Mouse (Mus musculus) limb, embryonic 10.5 days (tissue): ENCODE measurements around the gene Col6a6. TPM values are rescaled to one million over a fixed set of nuclear protein-coding genes. Genes with fewer than 3 reads are reported as not detected.

Experiments
- DNase-seq: peaks from one replicate; pipeline ENCODE4 v3.0.0-alpha.2; 2017; ENCODE audit warnings: low spot score
- H3K27ac ChIP-seq: fragments of 300-500 bp; sonication (generic); 2 replicates; pipeline ENCODE4 v1.5.1; 2016; ENCODE audit warnings: mild to moderate bottlenecking
- H3K27me3 ChIP-seq: fragments of 300-500 bp; sonication (generic); 2 replicates; pipeline ENCODE4 v1.6.1; 2016; ENCODE audit warnings: low read depth, mild to moderate bottlenecking; ENCODE audit not compliant: poor library complexity, severe bottlenecking
- H3K36me3 ChIP-seq: fragments of 300-500 bp; sonication (generic); 2 replicates; pipeline ENCODE4 v1.6.1; 2016; ENCODE audit warnings: mild to moderate bottlenecking, moderate library complexity
- H3K4me1 ChIP-seq: fragments of 300-500 bp; sonication (generic); 2 replicates; pipeline ENCODE4 v1.6.1; 2016
- H3K4me3 ChIP-seq: fragments of 300-500 bp; sonication (generic); 2 replicates; pipeline ENCODE4 v1.5.1; 2016; ENCODE audit warnings: mild to moderate bottlenecking, moderate library complexity
- H3K9me3 ChIP-seq: fragments of 300-500 bp; sonication (generic); replicated peaks from 2 replicates; pipeline ENCODE4 v1.6.1; 2016; ENCODE audit warnings: mild to moderate bottlenecking
- WGBS: fragments of 180-500 bp; shearing (Covaris S2); methylation state at CpG from one replicate; pipeline ENCODE4 v1.1.7; 2016; 5-methylcytosine and 5-hydroxymethylcytosine counted together
- polyA plus RNA-seq: library from polyadenylated mRNA; unstranded; fragments of >200 nt; fragmentation: Nextera tagmentation; extraction: Ambion mirVana; gene quantifications from 2 replicates; pipeline ENCODE4 v1.2.1, GENCODE M21; 2016

The Col6a6 gene
- polyA plus RNA-seq, 1 experiment from 2014 or later: 0.05 TPM

DNA sequence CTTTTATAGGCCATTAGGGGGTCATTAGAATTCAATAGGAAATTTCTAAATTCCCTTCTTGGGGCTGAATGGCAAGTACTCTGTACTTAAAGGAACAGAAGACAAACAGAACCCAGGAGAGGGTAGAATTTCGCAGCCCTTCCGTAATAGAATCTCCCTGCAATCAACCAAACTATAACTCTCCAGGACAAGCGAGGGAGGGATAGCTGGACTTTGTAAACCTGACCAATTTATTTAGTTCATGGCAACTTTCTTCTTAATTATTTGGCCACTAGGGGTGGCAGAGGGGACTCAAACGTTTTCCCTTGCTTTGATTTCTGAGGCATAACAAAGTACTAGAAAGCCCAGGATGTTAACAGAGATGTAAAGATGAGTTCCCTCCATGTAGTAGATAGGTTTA is 6.8 kb upstream of the Col6a6 start:
- H3K27ac ChIP-seq: no peak overlapping the region
- DNase-seq: no peak
- whole genome bisulfite sequencing: 50% methylated on average over 4 of the region's 4 CpGs
- no peaks in the 10 kb centered on the region for H3K27me3 ChIP-seq
- H3K4me1 ChIP-seq: no peaks in the 10 kb centered on the region
- no peaks in the 10 kb centered on the region for H3K36me3 ChIP-seq
- no peaks in the 10 kb centered on the region for H3K9me3 ChIP-seq
- H3K4me3 ChIP-seq: no peak overlapping the region

DNA sequence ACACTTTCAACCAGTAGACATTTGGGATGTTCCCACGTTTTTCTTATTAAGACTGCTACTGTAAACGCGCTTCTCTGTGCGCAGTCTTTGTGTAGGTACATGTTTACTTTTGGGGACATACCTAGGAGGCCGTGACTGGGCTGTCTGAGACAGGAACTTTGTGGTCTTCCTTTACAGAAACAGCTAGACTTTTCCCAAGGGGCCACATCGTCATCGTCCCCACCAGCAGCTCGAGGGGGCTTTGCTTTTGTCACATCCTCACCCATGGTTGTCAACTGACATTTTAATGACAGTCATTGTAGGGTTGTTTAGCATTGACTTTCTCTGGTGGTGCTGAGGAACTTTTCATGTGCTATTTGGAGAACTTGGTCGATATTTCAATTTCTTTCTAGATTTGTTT is 3.3 kb upstream of the Col6a6 start:
- no peak for DNase-seq
- 90% methylated on average over 9 of the region's 9 CpGs for WGBS
- Histone ChIP-seq H3K4me3 (no peak overlapping the region), H3K27ac (no peak overlapping the region), H3K4me1 (peaks cover 7% of the 10 kb centered on the region), H3K36me3 (no peaks in the 10 kb centered on the region), H3K9me3 (no peaks in the 10 kb centered on the region), H3K27me3 (peaks cover 22% of the 10 kb centered on the region)

DNA sequence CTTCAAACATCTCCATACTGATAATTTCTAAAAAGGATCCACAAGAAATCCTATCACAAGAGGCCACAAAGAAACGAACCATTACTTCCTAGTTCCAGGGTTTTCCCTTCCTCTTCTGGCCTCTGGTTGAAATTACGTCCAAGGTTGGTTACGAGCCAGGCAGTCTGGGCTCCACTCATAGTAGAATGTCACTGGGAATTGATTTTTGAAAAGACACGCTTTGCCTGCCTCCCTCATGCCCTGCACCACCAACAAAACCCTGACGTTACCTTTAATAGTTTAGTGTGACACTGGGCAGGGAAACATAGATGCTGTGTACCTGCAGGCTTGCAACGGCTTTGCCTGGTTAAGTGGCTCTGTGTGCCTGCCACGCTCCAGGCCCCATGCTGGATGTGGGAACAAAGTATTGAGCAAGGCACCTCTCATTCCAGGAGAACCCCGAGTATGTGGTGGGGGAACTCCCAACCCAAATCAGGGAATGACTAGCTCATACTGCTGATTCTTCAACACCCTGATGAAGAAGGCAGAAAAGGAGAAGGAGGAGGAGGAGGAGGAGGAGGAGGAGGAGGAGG is 798 bp downstream of the Col6a6 start:
- Histone ChIP-seq H3K27me3 (peaks cover 23% of the 10 kb centered on the region), H3K36me3 (no peaks in the 10 kb centered on the region), H3K4me1 (peaks cover 7% of the 10 kb centered on the region), H3K27ac (no peak overlapping the region), H3K4me3 (no peak overlapping the region), H3K9me3 (no peaks in the 10 kb centered on the region)
- WGBS: 77% methylated on average over 8 of the region's 8 CpGs
- no peak for DNase-seq

DNA sequence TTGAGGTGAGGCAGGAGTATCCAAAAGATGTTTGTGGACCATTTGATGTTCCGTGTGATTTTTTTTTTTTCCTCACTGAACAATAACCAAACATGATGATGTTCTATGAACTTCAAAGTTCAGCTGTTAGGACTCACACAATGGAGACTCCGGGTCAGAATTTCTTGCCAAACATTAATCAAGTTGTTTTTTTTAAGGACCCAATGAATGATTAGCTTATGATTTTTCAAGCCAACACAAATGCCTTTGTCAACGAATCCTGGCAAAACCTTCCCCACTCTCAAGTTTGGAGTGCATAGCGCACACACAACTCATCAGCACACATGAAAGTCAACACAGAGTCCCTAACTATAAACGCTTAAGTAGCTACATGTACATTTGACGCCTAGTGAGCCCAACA is 7.2 kb downstream of the Col6a6 start:
- Histone ChIP-seq H3K27ac (no peak overlapping the region), H3K27me3 (no peaks in the 10 kb centered on the region), H3K4me1 (no peaks in the 10 kb centered on the region), H3K9me3 (no peaks in the 10 kb centered on the region), H3K36me3 (no peaks in the 10 kb centered on the region), H3K4me3 (no peak overlapping the region)
- no peak for DNase-seq
- 93% methylated on average over 6 of the region's 6 CpGs for WGBS

DNA sequence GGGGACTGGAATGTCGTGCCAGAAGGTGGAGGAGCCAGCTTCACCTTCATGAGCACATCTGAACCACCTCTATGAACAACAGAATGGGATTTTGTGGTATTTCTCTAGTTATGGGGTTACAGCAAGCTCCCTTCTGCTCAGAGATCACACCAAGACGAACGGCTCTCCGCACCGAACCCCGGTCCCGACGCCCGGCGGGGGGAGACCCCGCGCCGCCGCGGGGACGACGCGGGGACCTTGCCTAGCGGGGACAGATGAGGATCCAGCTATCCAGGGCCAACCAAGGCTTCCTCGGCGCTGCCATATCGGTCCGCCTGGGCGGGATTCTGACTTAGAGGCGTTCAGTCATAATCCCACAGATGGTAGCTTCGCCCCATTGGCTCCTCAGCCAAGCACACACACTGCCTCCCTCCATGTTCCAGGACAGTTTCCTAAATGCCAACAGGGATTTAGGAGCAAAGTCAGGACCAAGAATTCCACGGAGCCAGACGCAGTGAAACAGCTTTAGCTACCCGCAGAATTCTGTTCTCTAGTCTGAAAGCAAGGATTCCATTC is 8.7 kb downstream of the Col6a6 start:
- Histone ChIP-seq H3K9me3 (no peaks in the 10 kb centered on the region), H3K27me3 (no peaks in the 10 kb centered on the region), H3K4me3 (no peak overlapping the region), H3K36me3 (no peaks in the 10 kb centered on the region), H3K27ac (no peak overlapping the region), H3K4me1 (no peaks in the 10 kb centered on the region)
- DNase-seq: no peak
- WGBS: 74% methylated on average over 29 of the region's 29 CpGs

- Histone ChIP-seq H3K36me3 (no peaks in the 10 kb centered on the region), H3K4me1 (no peaks in the 10 kb centered on the region)
- WGBS: 91% methylated on average over 5 of the region's 5 CpGs
Measured at GRCm38 (mm10) chr9:105814436-105814835, 13.5 kb downstream of the Col6a6 start.

GRCm38 (mm10) chr9:105811458-105811857 is 16.5 kb downstream of the Col6a6 start:
- no peaks in the 10 kb centered on the region for H3K36me3 ChIP-seq
- 78% methylated on average over 7 of the region's 7 CpGs for WGBS
- H3K9me3 ChIP-seq: no peaks in the 10 kb centered on the region
- H3K27me3 ChIP-seq: no peaks in the 10 kb centered on the region
- no peak overlapping the region for H3K4me3 ChIP-seq
- no peak overlapping the region for H3K27ac ChIP-seq
- no peak for DNase-seq
- no peaks in the 10 kb centered on the region for H3K4me1 ChIP-seq

More at GRCm38 (mm10) chr9:105814436-105814835, 13.5 kb downstream of the Col6a6 start:
- Histone ChIP-seq H3K27me3 (no peaks in the 10 kb centered on the region), H3K4me3 (no peak overlapping the region), H3K27ac (no peak overlapping the region), H3K9me3 (no peaks in the 10 kb centered on the region)
- no peak for DNase-seq

DNA sequence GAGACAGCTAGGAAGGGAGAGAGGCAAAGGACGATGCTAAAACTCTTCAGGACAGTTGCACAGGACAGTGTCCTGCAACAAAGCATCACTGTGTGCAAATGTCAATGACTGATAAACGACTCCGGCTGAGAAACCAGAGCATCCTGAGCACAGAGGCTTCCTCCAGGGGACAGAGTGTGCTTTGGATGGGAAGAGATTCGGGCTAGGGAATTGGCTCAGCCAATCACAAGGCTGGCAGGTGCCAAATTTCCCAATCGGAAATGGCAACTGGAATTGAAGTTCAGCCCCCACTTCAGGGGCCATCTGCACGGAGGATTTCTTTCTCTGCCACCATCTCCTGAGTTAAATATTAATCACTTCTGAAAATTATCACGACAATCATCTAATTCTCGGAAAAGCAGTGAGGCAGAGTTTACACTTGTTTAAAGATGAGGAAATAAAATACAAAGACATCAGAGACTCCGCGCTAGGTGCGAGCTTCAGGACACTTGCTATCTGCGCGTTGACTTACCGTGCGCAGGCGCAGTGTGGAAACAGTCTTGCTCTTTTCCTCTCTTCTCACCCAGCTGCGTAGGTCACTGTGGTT is 18.9 kb downstream of the Col6a6 start:
- no peaks in the 10 kb centered on the region for H3K36me3 ChIP-seq
- DNase-seq: no peak
- H3K9me3 ChIP-seq: no peaks in the 10 kb centered on the region
- H3K4me1 ChIP-seq: no peaks in the 10 kb centered on the region
- 90% methylated on average over 17 of the region's 17 CpGs for WGBS
- no peak overlapping the region for H3K4me3 ChIP-seq
- no peaks in the 10 kb centered on the region for H3K27me3 ChIP-seq
- no peak overlapping the region for H3K27ac ChIP-seq

DNA sequence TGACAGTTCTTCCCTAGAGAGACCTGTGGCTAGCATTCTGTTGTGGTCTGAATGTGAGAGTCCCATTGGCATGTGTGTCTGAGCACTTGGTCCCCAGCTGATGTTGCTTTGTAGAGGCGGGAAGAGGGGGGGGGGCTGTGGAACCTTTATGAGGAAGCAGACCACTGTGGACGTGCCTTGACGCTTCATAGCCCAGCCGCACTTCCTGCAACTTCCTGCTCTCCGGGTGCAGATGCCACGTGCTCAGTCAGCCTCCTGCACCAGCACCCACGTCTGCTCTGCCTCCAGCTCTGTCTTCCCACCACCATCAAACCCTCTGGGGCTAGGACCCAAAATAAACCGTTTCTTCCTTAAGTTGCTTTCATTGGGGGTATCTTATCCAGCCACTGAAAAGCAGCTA is 24.5 kb downstream of the Col6a6 start:
- no peaks in the 10 kb centered on the region for H3K9me3 ChIP-seq
- WGBS: 84% methylated on average over 8 of the region's 8 CpGs
- no peaks in the 10 kb centered on the region for H3K36me3 ChIP-seq
- H3K27me3 ChIP-seq: no peaks in the 10 kb centered on the region
- H3K4me1 ChIP-seq: no peaks in the 10 kb centered on the region
- no peak for DNase-seq
- H3K27ac ChIP-seq: no peak overlapping the region
- H3K4me3 ChIP-seq: no peak overlapping the region

GRCm38 (mm10) chr9:105801463-105801862 is 26.5 kb downstream of the Col6a6 start:
- no peaks in the 10 kb centered on the region for H3K4me1 ChIP-seq
- no peak overlapping the region for H3K27ac ChIP-seq
- no peaks in the 10 kb centered on the region for H3K36me3 ChIP-seq
- no peaks in the 10 kb centered on the region for H3K27me3 ChIP-seq
- DNase-seq: no peak
- H3K9me3 ChIP-seq: no peaks in the 10 kb centered on the region
- WGBS: 94% methylated on average over 5 of the region's 5 CpGs
- H3K4me3 ChIP-seq: no peak overlapping the region

DNA sequence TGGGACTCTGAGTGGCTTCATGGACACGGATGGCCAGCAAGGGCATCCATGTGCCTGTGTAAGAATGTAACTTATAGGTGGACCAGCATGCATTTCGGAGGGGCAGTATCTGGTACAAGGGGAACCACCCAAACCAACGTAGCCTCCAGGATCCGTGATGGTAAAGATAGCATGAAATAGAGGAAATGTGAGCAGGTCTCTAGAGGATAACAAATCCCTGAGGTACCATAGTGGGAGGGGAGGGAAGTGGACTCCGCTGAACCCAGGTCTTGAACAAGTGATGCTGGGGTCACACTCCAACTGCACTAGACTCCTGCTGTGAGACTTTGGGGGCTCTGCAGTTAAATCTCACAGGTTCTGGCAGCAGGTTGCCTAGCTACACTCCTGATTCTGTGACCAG is 27.7 kb downstream of the Col6a6 start:
- no peak for DNase-seq
- Histone ChIP-seq H3K9me3 (no peaks in the 10 kb centered on the region), H3K27me3 (no peaks in the 10 kb centered on the region), H3K27ac (no peak overlapping the region), H3K4me3 (no peak overlapping the region), H3K36me3 (no peaks in the 10 kb centered on the region), H3K4me1 (no peaks in the 10 kb centered on the region)
- 88% methylated on average over 5 of the region's 5 CpGs for WGBS

DNA sequence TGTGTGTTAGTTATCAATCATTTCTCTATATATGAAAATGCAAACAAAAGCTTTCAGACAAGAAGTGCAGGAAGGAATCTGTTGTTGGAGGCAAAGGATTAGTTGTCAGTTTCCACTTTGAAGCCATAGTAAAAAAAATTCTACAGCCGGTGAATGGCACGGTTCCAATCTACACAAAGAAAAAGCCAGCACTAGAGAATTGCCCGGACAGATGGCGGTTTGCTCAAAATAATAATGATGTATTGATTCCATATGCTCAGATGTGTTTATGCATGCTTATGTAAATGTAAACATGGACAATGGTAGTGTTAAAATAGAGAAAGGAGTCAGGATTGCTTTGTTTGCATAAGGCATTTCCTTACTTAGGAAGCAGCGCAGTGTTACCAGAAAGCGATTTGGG is 31.8 kb downstream of the Col6a6 start:
- Histone ChIP-seq H3K4me3 (no peak overlapping the region), H3K36me3 (no peaks in the 10 kb centered on the region), H3K27ac (no peak overlapping the region), H3K4me1 (no peaks in the 10 kb centered on the region), H3K27me3 (no peaks in the 10 kb centered on the region), H3K9me3 (no peaks in the 10 kb centered on the region)
- DNase-seq: no peak
- 90% methylated on average over 6 of the region's 6 CpGs for WGBS

GRCm38 (mm10) chr9:105794965-105795364 is 33.0 kb downstream of the Col6a6 start:
- no peaks in the 10 kb centered on the region for H3K27me3 ChIP-seq
- no peak for DNase-seq
- no peaks in the 10 kb centered on the region for H3K36me3 ChIP-seq
- H3K27ac ChIP-seq: no peak overlapping the region
- H3K4me3 ChIP-seq: no peak overlapping the region
- 78% methylated on average over 4 of the region's 4 CpGs for WGBS
- H3K4me1 ChIP-seq: no peaks in the 10 kb centered on the region
- H3K9me3 ChIP-seq: no peaks in the 10 kb centered on the region

- DNase-seq: no peak
- no peaks in the 10 kb centered on the region for H3K36me3 ChIP-seq
- WGBS: 89% methylated on average over 5 of the region's 5 CpGs
- H3K9me3 ChIP-seq: no peaks in the 10 kb centered on the region
- no peaks in the 10 kb centered on the region for H3K4me1 ChIP-seq
- H3K27ac ChIP-seq: no peak overlapping the region
- H3K4me3 ChIP-seq: no peak overlapping the region
- H3K27me3 ChIP-seq: no peaks in the 10 kb centered on the region
Measured at GRCm38 (mm10) chr9:105791810-105792209, 36.1 kb downstream of the Col6a6 start.
